Mouse (Mus musculus): Measurements from ENCODE around the gene Ddr1. TPM values are rescaled to one million over a fixed set of nuclear protein-coding genes. Genes with fewer than 3 reads are reported as not detected.
A peak's percentile ranks its signal among the peaks of the same experiment; 100 is the strongest.

Ddr1 gene
- total and polyA plus RNA-seq, 2 experiments: 0.55 to 1.5 TPM

DNA sequence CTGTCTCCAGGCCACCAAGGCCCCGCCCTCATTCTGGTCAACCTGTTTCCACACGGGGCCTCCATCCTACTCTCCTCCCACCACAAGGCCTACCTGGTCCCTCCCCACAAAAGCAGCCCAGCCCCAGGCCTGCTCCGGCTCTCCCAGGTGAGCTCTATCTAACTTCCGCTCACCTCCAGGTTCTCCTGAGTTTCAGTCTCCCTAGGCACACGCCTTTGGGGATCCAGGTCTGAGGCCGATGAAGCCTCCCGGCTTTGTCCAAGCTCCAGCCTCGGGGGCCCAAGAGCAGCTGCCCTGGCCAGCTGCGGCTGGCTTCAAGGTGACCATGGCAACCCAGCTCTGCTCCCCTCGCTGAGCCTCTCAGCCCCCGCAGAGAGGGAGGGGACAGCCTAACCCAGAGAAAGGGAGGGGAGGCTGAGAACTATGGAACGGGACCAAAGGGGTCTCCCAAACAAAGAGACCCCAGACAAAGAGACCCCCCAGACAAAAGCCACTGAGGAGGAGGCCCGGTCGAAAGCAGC, 610 bp downstream of the Ddr1 start:
- DNase-seq (ENCODE audit: extremely low read depth, low read depth, low spot score): no peak
- Histone ChIP-seq H3K27ac (replicated peaks; ENCODE audit: insufficient read depth, low read depth, low read length) (no peak overlapping the region), H3K36me3 (ENCODE audit: control insufficient read depth, insufficient read depth, low read length) (no peaks in the 10 kb centered on the region), H3K4me1 (ENCODE audit: control insufficient read depth, insufficient read depth, low read length) (no peaks in the 10 kb centered on the region; the same call in 1 of the 2 replicates), H3K9ac (ENCODE audit: low read depth, low read length) (no peak overlapping the region), H3K4me3 (ENCODE audit: insufficient read depth, low read depth, low read length) (no peak overlapping the region), H3K79me2 (ENCODE audit: control insufficient read depth, insufficient read depth, low read length) (no peaks in the 10 kb centered on the region), H3K27me3 (ENCODE audit: control insufficient read depth, insufficient read depth, low read length) (peaks cover 5% of the 10 kb centered on the region)
- 28% methylated on average over 14 of the region's 14 CpGs for WGBS
- TF ChIP-seq CTCF (IDR thresholded peaks at IDR 0.05; ENCODE audit: low read depth, low read length) (no peak), POLR2A (IDR thresholded peaks at IDR 0.05; ENCODE audit: extremely low read depth, insufficient read depth, low read length) (no peak)

- Histone ChIP-seq H3K4me3 (ENCODE audit: insufficient read depth, low read depth, low read length) (no peak overlapping the region), H3K36me3 (ENCODE audit: control insufficient read depth, insufficient read depth, low read length) (no peaks in the 10 kb centered on the region), H3K79me2 (ENCODE audit: control insufficient read depth, insufficient read depth, low read length) (no peaks in the 10 kb centered on the region), H3K4me1 (ENCODE audit: control insufficient read depth, insufficient read depth, low read length) (no peaks in the 10 kb centered on the region; the same call in 1 of the 2 replicates), H3K27me3 (ENCODE audit: control insufficient read depth, insufficient read depth, low read length) (peaks cover 5% of the 10 kb centered on the region), H3K27ac (replicated peaks; ENCODE audit: insufficient read depth, low read depth, low read length) (no peak overlapping the region), H3K9ac (ENCODE audit: low read depth, low read length) (no peak overlapping the region)
- no peak for DNase-seq (ENCODE audit: extremely low read depth, low read depth, low spot score)
- 61% methylated on average over 2 of the region's 2 CpGs for WGBS
- TF ChIP-seq POLR2A (IDR thresholded peaks at IDR 0.05; ENCODE audit: extremely low read depth, insufficient read depth, low read length) (no peak), CTCF (IDR thresholded peaks at IDR 0.05; ENCODE audit: low read depth, low read length) (no peak)
These were observed 1.4 kb downstream of the Ddr1 start for GRCm38 (mm10) chr17:35703065-35703464.

- no peaks in the 10 kb centered on the region; the same call in 1 of the 2 replicates for H3K4me1 ChIP-seq (ENCODE audit: control insufficient read depth, insufficient read depth, low read length)
- H3K27ac ChIP-seq (replicated peaks; ENCODE audit: insufficient read depth, low read depth, low read length): no peak overlapping the region
- H3K9ac ChIP-seq (ENCODE audit: low read depth, low read length): no peak overlapping the region
- no peak for TF ChIP-seq POLR2A (IDR thresholded peaks at IDR 0.05; ENCODE audit: extremely low read depth, insufficient read depth, low read length)
- no peak for DNase-seq (ENCODE audit: extremely low read depth, low read depth, low spot score)
- no peak overlapping the region for H3K4me3 ChIP-seq (ENCODE audit: insufficient read depth, low read depth, low read length)
- WGBS: 66% methylated on average over 4 of the region's 4 CpGs
- H3K79me2 ChIP-seq (ENCODE audit: control insufficient read depth, insufficient read depth, low read length): no peaks in the 10 kb centered on the region
- no peaks in the 10 kb centered on the region for H3K36me3 ChIP-seq (ENCODE audit: control insufficient read depth, insufficient read depth, low read length)
- H3K27me3 ChIP-seq (ENCODE audit: control insufficient read depth, insufficient read depth, low read length): peaks cover 5% of the 10 kb centered on the region
These were observed 1.8 kb downstream of the Ddr1 start for GRCm38 (mm10) chr17:35702605-35703004.

GRCm38 (mm10) chr17:35701978-35702461, 2.4 kb downstream of the Ddr1 start:
- no peaks in the 10 kb centered on the region for H3K36me3 ChIP-seq (ENCODE audit: control insufficient read depth, insufficient read depth, low read length)
- DNase-seq (ENCODE audit: extremely low read depth, low read depth, low spot score): no peak
- peaks cover 5% of the 10 kb centered on the region for H3K27me3 ChIP-seq (ENCODE audit: control insufficient read depth, insufficient read depth, low read length)
- 0 out of 2 replicates have a peak overlapping the region, but pooled peaks have one; percentile 6 for H3K9ac ChIP-seq (ENCODE audit: low read depth, low read length)
- no peak for TF ChIP-seq POLR2A (IDR thresholded peaks at IDR 0.05; ENCODE audit: extremely low read depth, insufficient read depth, low read length)
- no peak for TF ChIP-seq CTCF (IDR thresholded peaks at IDR 0.05; ENCODE audit: low read depth, low read length)
- no peaks in the 10 kb centered on the region; the same call in 1 of the 2 replicates for H3K4me1 ChIP-seq (ENCODE audit: control insufficient read depth, insufficient read depth, low read length)
- H3K79me2 ChIP-seq (ENCODE audit: control insufficient read depth, insufficient read depth, low read length): no peaks in the 10 kb centered on the region
- WGBS: 37% methylated on average over 16 of the region's 16 CpGs
- no peak overlapping the region for H3K4me3 ChIP-seq (ENCODE audit: insufficient read depth, low read depth, low read length)
- H3K27ac ChIP-seq (replicated peaks; ENCODE audit: insufficient read depth, low read depth, low read length): no peak overlapping the region

GRCm38 (mm10) chr17:35701203-35701977, 3.0 kb downstream of the Ddr1 start:
- TF ChIP-seq CTCF (IDR thresholded peaks at IDR 0.05; ENCODE audit: low read depth, low read length) (no peak), POLR2A (IDR thresholded peaks at IDR 0.05; ENCODE audit: extremely low read depth, insufficient read depth, low read length) (no peak)
- Histone ChIP-seq H3K4me3 (ENCODE audit: insufficient read depth, low read depth, low read length) (no peak overlapping the region), H3K79me2 (ENCODE audit: control insufficient read depth, insufficient read depth, low read length) (no peaks in the 10 kb centered on the region), H3K36me3 (ENCODE audit: control insufficient read depth, insufficient read depth, low read length) (no peaks in the 10 kb centered on the region), H3K27me3 (ENCODE audit: control insufficient read depth, insufficient read depth, low read length) (peaks cover 5% of the 10 kb centered on the region), H3K27ac (replicated peaks; ENCODE audit: insufficient read depth, low read depth, low read length) (0 out of 2 replicates have a peak overlapping the region, but pooled peaks have one; percentile 21), H3K9ac (ENCODE audit: low read depth, low read length) (no peak overlapping the region; the same call in none of the 2 replicates), H3K4me1 (ENCODE audit: control insufficient read depth, insufficient read depth, low read length) (no peaks in the 10 kb centered on the region; the same call in 1 of the 2 replicates)
- 9% methylated on average over 16 of the region's 16 CpGs for WGBS
- no peak for DNase-seq (ENCODE audit: extremely low read depth, low read depth, low spot score)
